Mouse (Mus musculus): Measurements from ENCODE around the gene Icam4. TPM values are rescaled to one million over a fixed set of nuclear protein-coding genes. Genes with fewer than 3 reads are reported as not detected.
"Not testable (repeated sequence)": the region's sequence is repeated elsewhere in the genome, so short reads cannot be mapped to it uniquely, and the experiment has no call there.

The Icam4 gene
- polyA plus RNA-seq, 1 experiment from 2014 or later = 3.1 TPM

DNA sequence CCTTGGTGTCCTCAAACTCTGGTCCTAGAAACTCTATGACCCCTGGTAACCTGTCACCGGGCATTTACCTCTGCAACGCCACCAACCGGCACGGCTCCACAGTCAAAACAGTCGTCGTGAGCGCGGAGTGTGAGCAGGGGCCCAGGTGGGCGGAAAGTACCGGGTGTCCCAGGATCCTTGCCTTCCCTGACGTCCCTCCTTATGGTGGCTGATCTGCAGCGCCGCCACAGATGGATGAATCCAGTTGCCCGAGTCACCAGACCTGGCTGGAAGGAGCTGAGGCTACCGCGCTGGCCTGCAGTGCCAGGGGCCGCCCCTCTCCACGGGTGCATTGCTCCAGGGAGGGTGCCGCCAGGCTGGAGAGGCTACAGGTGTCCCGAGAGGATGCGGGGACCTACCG is 7.5 kb downstream of the Icam4 start:
- Histone ChIP-seq H3K9me3 (no peaks in the 10 kb centered on the region), H3K4me1 (peaks cover 55% of the 10 kb centered on the region), H3K9ac (peak overlapping the region; percentile 69; the same call in 1 of the 2 replicates), H3K27ac (replicated peaks) (no peak overlapping the region), H3K4me2 (peak overlapping the region; percentile 70), H3K27me3 (replicated peaks) (peaks cover 93% of the 10 kb centered on the region), H3K4me3 (peak overlapping the region; percentile 43), H3K36me3 (no peaks in the 10 kb centered on the region)
- WGBS = 5% methylated on average over 22 of the region's 22 CpGs
- no peak for ATAC-seq (ENCODE audit: extremely low read depth, insufficient number of reproducible peaks, low FRiP score, low TSS enrichment)

DNA sequence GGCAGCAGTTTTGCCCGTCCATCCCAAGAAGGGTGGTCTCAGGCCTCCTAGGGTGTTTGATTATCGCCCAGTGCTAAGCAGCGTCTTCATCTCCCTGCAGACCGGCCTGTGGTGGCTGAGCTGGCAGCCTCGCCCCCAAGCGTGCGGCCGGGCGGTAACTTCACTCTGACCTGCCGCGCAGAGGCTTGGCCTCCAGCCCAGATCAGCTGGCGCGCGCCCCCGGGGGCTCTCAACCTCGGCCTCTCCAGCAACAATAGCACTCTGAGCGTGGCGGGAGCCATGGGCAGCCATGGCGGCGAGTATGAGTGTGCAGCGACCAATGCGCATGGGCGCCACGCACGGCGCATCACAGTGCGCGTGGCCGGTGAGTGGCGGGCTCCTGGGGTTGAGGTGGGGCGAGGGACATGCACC is 8.3 kb downstream of the Icam4 start:
- peak; percentile 32; the same call in 1 of the 2 replicates for ATAC-seq (ENCODE audit: extremely low read depth, insufficient number of reproducible peaks, low FRiP score, low TSS enrichment)
- Histone ChIP-seq H3K9ac (peak overlapping the region; percentile 69), H3K4me1 (peaks cover 46% of the 10 kb centered on the region), H3K27me3 (replicated peaks) (peaks cover 85% of the 10 kb centered on the region), H3K36me3 (no peaks in the 10 kb centered on the region), H3K9me3 (no peaks in the 10 kb centered on the region), H3K4me3 (peak overlapping the region; percentile 43), H3K4me2 (peak overlapping the region; percentile 70), H3K27ac (replicated peaks) (no peak overlapping the region)
- WGBS = 2% methylated on average over 31 of the region's 31 CpGs

DNA sequence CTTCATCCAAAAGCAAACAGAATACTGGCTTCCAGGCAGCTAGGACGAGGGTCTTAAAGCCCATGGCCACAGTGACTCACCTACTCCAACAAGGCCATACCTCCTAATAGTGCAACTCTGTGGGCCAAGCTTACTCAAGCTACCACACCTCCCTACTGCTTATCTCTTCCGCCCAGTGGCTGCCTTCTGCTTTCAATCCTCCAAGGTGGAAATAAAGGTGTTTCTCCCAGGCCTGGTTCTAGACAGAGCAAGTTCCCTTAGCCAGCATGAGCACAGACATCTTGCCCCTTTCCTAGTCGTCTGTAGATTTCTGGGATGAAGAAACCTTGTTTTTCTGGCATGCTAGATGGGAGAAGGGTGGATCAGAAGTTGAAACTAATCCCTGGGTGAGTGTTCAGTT is 10.6 kb downstream of the Icam4 start:
- ATAC-seq (ENCODE audit: extremely low read depth, insufficient number of reproducible peaks, low FRiP score, low TSS enrichment) = no peak
- Histone ChIP-seq H3K27me3 (replicated peaks) (peaks cover 62% of the 10 kb centered on the region), H3K36me3 (no peaks in the 10 kb centered on the region), H3K27ac (replicated peaks) (no peak overlapping the region), H3K9ac (no peak overlapping the region), H3K9me3 (no peaks in the 10 kb centered on the region), H3K4me1 (peaks cover 30% of the 10 kb centered on the region), H3K4me2 (no peak overlapping the region), H3K4me3 (no peak overlapping the region)
- 70% methylated on average over 3 of the region's 3 CpGs for WGBS

DNA sequence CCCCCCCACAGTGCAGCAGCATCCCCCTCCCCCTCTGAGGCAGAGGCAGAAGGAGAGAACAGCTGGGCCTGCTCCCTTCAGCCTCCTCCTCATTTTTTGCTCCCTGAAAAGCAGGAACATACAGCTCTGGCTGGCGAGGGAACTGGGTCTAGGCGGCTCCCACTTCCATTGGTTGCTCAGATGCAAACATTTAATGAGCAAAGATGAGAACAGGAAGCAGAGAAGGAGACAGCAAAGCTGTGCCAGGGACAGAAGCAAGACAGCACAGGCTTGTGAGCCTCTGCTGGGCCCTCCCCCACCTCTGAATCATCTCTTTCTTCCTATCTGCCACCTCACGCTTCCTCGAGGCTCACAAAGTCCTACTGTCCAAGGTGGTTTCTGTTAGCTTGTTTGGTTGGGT is 12.1 kb downstream of the Icam4 start:
- Histone ChIP-seq H3K4me1 (peaks cover 20% of the 10 kb centered on the region), H3K4me2 (no peak overlapping the region), H3K9ac (no peak overlapping the region), H3K27ac (replicated peaks) (no peak overlapping the region), H3K27me3 (replicated peaks) (peaks cover 46% of the 10 kb centered on the region), H3K36me3 (no peaks in the 10 kb centered on the region), H3K4me3 (no peak overlapping the region), H3K9me3 (no peaks in the 10 kb centered on the region)
- no peak for ATAC-seq (ENCODE audit: extremely low read depth, insufficient number of reproducible peaks, low FRiP score, low TSS enrichment)
- 54% methylated on average over 4 of the region's 4 CpGs for WGBS

DNA sequence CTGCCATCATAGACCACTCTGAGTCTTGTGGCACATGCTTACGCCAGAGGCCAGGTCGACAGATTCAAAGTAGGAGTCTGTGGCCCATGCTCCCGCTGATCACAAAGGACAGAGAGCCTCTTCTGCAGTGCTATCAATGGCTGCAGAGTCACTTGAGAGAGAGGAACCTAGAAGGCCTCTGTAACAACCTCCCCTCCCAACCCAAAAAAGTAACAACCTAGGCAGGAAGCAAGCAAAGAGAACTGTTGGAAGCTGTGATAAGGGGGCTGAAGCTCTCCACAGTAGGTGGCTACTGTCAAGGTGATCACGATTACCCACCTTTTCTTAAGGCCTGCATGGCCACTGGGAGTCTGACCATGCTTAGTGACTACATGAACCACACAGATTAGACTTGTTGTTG is 14.4 kb downstream of the Icam4 start:
- no peak overlapping the region for H3K4me2 ChIP-seq
- H3K4me1 ChIP-seq = 0 out of 2 replicates have a peak, but pooled peaks cover 2% of the 10 kb centered on the region
- no peak overlapping the region for H3K27ac ChIP-seq (replicated peaks)
- no peaks in the 10 kb centered on the region for H3K36me3 ChIP-seq
- no peaks in the 10 kb centered on the region for H3K9me3 ChIP-seq
- 69% methylated on average over 4 of the region's 4 CpGs for WGBS
- H3K9ac ChIP-seq = no peak overlapping the region
- ATAC-seq (ENCODE audit: extremely low read depth, insufficient number of reproducible peaks, low FRiP score, low TSS enrichment) = no peak
- H3K27me3 ChIP-seq (replicated peaks) = peaks cover 24% of the 10 kb centered on the region
- no peak overlapping the region for H3K4me3 ChIP-seq

DNA sequence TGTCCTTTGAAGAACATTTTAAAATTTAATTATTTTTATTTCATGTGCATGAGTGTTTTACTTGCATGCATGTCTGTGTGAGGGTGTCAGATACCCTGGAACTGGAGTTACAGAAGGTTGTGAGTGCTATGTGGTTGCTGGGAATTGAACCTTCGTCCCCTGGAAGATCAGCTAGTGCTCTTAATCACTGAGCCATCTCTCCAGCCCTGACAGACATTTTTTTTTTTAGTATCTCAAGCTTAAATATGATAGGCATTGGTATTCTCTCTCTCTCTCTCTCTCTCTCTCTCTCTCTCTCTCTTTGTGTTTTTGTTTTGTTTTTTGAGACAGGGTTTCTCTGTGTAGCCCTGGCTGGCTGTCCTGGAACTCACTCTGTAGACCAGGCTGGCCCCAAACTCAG is 15.6 kb downstream of the Icam4 start:
- ATAC-seq (ENCODE audit: extremely low read depth, insufficient number of reproducible peaks, low FRiP score, low TSS enrichment) = not testable (repeated sequence)

DNA sequence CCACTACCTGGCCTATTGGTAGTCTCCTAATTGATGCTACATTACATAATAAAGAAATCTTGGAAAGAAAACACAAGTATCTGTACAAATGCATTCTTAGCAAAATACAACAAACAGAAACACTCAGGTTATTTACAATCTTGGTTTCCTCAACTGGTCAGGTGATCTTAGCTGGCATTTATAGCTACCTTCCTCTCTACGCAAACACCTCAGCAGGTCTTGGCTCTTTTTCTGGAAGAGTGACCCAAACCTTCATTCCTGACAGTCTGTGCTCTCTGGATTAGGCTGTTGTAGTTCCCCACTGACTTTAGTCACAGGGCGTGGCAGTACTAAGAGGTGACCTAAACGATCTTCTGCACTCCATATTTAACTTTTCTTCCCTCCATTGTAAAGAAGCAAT is 16.1 kb downstream of the Icam4 start:
- H3K4me1 ChIP-seq = 0 out of 2 replicates have a peak, but pooled peaks cover 2% of the 10 kb centered on the region
- WGBS = 69% methylated on average over 3 of the region's 3 CpGs
- H3K36me3 ChIP-seq = no peaks in the 10 kb centered on the region
- H3K9ac ChIP-seq = no peak overlapping the region
- H3K4me3 ChIP-seq = no peak overlapping the region
- ATAC-seq (ENCODE audit: extremely low read depth, insufficient number of reproducible peaks, low FRiP score, low TSS enrichment) = no peak
- no peak overlapping the region for H3K27ac ChIP-seq (replicated peaks)
- H3K27me3 ChIP-seq (replicated peaks) = peaks cover 10% of the 10 kb centered on the region
- H3K4me2 ChIP-seq = no peak overlapping the region
- no peaks in the 10 kb centered on the region for H3K9me3 ChIP-seq

More for the DNA sequence above, 15.6 kb downstream of the Icam4 start:
- peaks cover 12% of the 10 kb centered on the region for H3K27me3 ChIP-seq (replicated peaks)
- not testable (repeated sequence) for H3K4me3 ChIP-seq; H3K36me3 ChIP-seq; H3K4me2 ChIP-seq; H3K4me1 ChIP-seq; H3K27ac ChIP-seq (replicated peaks); H3K9me3 ChIP-seq; H3K9ac ChIP-seq
- 43% methylated on average over 1 of the region's 1 CpGs for whole genome bisulfite sequencing

DNA sequence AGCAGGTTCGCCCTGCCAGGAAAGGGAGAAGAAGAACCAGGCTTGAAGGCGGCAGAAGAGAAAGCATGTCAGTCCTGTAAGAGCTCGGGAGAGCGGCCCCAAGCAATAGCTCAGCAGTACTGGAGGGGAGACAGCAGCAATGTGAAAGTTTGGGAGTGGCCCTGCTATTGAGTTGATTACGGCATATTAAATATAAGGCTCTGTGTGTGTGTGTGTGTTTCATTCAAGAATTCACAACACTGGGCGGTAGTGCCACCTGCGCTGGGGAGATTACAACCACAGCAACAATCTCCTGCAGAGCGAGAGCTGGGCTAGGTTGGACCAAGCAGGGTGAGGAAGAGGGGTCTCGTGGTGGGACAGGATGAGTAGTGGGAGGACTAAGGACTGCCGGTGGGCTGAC is 22.4 kb downstream of the Icam4 start:
- no peak for ATAC-seq (ENCODE audit: extremely low read depth, insufficient number of reproducible peaks, low FRiP score, low TSS enrichment)
- Histone ChIP-seq H3K4me2 (no peak overlapping the region), H3K36me3 (no peaks in the 10 kb centered on the region), H3K9me3 (no peaks in the 10 kb centered on the region), H3K4me1 (no peaks in the 10 kb centered on the region), H3K4me3 (no peak overlapping the region), H3K27me3 (replicated peaks) (peaks cover 21% of the 10 kb centered on the region; the same call in 1 of the 2 replicates), H3K27ac (replicated peaks) (no peak overlapping the region), H3K9ac (no peak overlapping the region)
- WGBS = 51% methylated on average over 10 of the region's 10 CpGs

DNA sequence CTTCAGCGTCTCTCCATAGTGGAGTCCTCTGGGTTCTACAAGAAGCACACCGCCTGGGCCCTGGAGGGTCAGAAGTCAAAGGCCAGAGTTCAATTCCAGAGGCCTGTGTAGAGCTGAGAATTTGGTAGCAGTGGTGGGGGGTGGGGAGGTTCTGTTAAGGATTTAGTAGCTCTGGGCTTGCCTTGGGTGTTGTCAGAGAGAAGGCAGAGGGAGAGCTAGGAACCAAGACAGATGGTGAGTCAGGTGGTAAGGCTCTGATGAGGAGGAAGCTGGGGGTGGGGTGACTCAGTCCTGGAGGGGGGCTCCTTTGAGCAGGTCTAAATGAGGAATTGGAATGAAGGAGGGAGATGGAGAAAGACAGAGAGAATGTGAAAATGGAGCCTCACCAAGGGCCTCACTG is 33.8 kb downstream of the Icam4 start:
- no peak overlapping the region for H3K27ac ChIP-seq (replicated peaks)
- H3K4me2 ChIP-seq = no peak overlapping the region
- no peaks in the 10 kb centered on the region for H3K27me3 ChIP-seq (replicated peaks)
- no peak for ATAC-seq (ENCODE audit: extremely low read depth, insufficient number of reproducible peaks, low FRiP score, low TSS enrichment)
- WGBS = 83% methylated on average over 2 of the region's 2 CpGs
- no peaks in the 10 kb centered on the region for H3K4me1 ChIP-seq
- H3K9me3 ChIP-seq = no peaks in the 10 kb centered on the region
- H3K36me3 ChIP-seq = peaks cover 61% of the 10 kb centered on the region
- H3K9ac ChIP-seq = no peak overlapping the region
- H3K4me3 ChIP-seq = no peak overlapping the region

DNA sequence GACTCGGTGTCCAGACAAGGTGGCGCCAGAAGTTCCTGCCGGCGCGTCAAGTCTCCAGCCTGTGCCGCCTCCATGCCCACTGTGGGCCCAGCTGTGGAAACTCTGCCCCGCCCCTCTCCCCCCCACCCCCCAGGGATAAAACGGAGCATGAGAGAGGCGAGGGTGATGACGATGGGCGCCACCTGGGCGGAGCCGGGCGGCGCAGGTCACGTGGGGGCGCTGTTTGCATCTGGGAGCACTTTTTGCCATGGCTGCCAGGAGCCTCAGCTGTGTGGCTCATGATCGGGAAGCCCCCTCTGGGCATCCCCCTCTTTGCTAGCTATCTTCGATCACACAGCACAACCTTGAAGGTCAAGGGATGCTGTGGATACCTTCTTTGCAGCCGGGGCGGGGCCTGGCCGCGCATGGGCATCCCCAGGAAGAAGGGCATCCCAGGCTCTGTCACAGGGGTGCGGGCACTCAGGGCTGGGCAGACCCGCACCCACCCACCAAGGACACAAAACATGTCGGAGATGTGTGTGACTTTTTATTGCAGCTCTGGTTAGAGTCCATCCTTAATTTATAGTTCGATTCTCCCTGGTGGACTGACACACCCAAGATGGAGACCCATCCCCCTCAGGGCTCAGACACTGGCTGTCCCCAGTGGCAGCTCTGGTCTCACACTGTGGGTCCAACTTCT is 38.0 kb downstream of the Icam4 start, which contains the start of gene Zglp1:
Gene Zglp1, minus strand, starts transcription at position 88 of the 679 bp plus-strand sequence.
- Histone ChIP-seq H3K27ac (replicated peaks) (no peak within 1 kb of the TSS), H3K4me1 (peaks cover 6% of the 10 kb centered on the region), H3K9ac (no peak within 1 kb of the TSS), H3K36me3 (peaks cover 87% of the 10 kb centered on the region), H3K9me3 (no peaks in the 10 kb centered on the region), H3K27me3 (replicated peaks) (no peaks in the 10 kb centered on the region), H3K4me2 (no peak within 1 kb of the TSS), H3K4me3 (no peak within 1 kb of the TSS)
- 0 out of 2 replicates have a peak, but pooled peaks have one; percentile 7 for ATAC-seq (ENCODE audit: extremely low read depth, insufficient number of reproducible peaks, low FRiP score, low TSS enrichment)
- 78% methylated on average over 27 of the region's 27 CpGs for WGBS

DNA sequence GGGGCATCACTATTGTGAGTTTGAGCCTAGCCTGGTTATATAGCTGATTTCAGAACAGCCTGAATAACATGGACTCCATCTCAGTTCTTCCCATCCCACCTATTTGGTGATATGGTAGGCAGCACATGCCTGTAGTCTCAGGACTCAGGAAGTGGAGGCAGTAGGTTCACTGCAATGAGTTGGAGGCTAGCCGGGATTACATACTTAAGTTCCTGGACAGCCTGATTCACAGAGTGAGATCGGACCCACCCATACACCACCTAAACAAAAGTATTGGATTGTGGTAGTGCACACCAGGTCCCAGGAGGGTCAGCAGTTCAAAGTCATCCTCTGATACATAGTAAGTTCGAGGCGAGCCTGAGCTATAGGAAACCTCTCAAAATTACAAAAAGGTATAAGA is 43.5 kb downstream of the Icam4 start:
- no peak for ATAC-seq (ENCODE audit: extremely low read depth, insufficient number of reproducible peaks, low FRiP score, low TSS enrichment)
- peak overlapping the region; percentile 87 for H3K4me2 ChIP-seq
- H3K4me3 ChIP-seq = peak overlapping the region; percentile 86
- H3K9ac ChIP-seq = peak overlapping the region; percentile 92
- peak overlapping the region; percentile 71 for H3K27ac ChIP-seq (replicated peaks)
- WGBS = 7% methylated on average over 4 of the region's 4 CpGs
- H3K36me3 ChIP-seq = peaks cover 74% of the 10 kb centered on the region
- no peaks in the 10 kb centered on the region for H3K9me3 ChIP-seq
- H3K4me1 ChIP-seq = peaks cover 19% of the 10 kb centered on the region
- no peaks in the 10 kb centered on the region for H3K27me3 ChIP-seq (replicated peaks)
